Mouse (Mus musculus) CH12.LX (cell line): ENCODE results near the gene Serpinf1. TPM values are rescaled to one million over a fixed set of nuclear protein-coding genes. Genes with fewer than 3 reads are reported as not detected.

Source experiments
- DNase-seq: peaks from one replicate; pipeline ENCODE4 v3.0.0-alpha.2; 2013; ENCODE audit errors: extremely low read depth
- H3K27ac ChIP-seq: 2 replicates; pipeline ENCODE4 v1.5.1; 2012; ENCODE audit warnings: low read depth, mild to moderate bottlenecking, control low read depth, moderate library complexity; ENCODE audit not compliant: insufficient read depth
- H3K27me3 ChIP-seq: replicated peaks from 2 replicates; pipeline ENCODE3; 2012; ENCODE audit warnings: inconsistent platforms
- H3K36me3 ChIP-seq, 2 experiments: replicated peaks in 1 of 2; 2 replicates each; pipeline versions ENCODE3 to v1.6.1; 2012; ENCODE audit warnings: inconsistent platforms in 1 of 2, low read length in 1 of 2, mild to moderate bottlenecking in 1 of 2, mixed read lengths in 1 of 2, moderate library complexity in 1 of 2; ENCODE audit not compliant: control insufficient read depth in 1 of 2, insufficient read depth in 1 of 2
- H3K4me1 ChIP-seq, 2 experiments: 2 replicates each; pipeline ENCODE4 v1.6.1; 2012; ENCODE audit warnings: inconsistent platforms in 1 of 2, moderate library complexity in 1 of 2; ENCODE audit not compliant: insufficient read depth in 2 of 2, control insufficient read depth in 1 of 2
- H3K4me2 ChIP-seq: 2 replicates; pipeline ENCODE4 v1.6.1; 2012; ENCODE audit warnings: low read depth, mild to moderate bottlenecking, control low read depth; ENCODE audit not compliant: poor library complexity, insufficient read depth, severe bottlenecking
- H3K4me3 ChIP-seq, 3 experiments: fragments of 150-350 bp in 1 of 3; sonication (generic) in 1 of 3; replicated peaks in 1 of 3; 2 replicates each; pipeline versions ENCODE3 to v1.5.1; 2011 to 2012; ENCODE audit warnings: low read depth in 2 of 3, low read length in 2 of 3, mild to moderate bottlenecking in 2 of 3, moderate library complexity in 2 of 3, control low read depth in 1 of 3, improper control_type of control experiment in 1 of 3, inconsistent platforms in 1 of 3, mixed read lengths in 1 of 3; ENCODE audit not compliant: poor library complexity in 1 of 3
- H3K79me2 ChIP-seq: replicated peaks from 2 replicates; pipeline ENCODE4 v1.6.1; 2012; ENCODE audit warnings: mild to moderate bottlenecking, moderate library complexity; ENCODE audit not compliant: control insufficient read depth, poor library complexity, insufficient read depth, severe bottlenecking; ENCODE audit errors: extremely low read depth
- H3K9ac ChIP-seq: 2 replicates; pipeline ENCODE4 v1.6.1; 2012; ENCODE audit warnings: low read depth, mild to moderate bottlenecking, control low read depth, moderate library complexity; ENCODE audit not compliant: insufficient read depth
- H3K9me3 ChIP-seq: replicated peaks from 2 replicates; pipeline ENCODE3; 2012; ENCODE audit warnings: low read length, inconsistent platforms, mixed read lengths
- CHD1 ChIP-seq: IDR thresholded peaks from 2 replicates; pipeline ENCODE4 v1.6.1; 2012; ENCODE audit warnings: low read depth, low read length, improper control_type of control experiment, inconsistent platforms
- E2F4 ChIP-seq: IDR thresholded peaks from 2 replicates; pipeline ENCODE4 v1.6.1; 2011; ENCODE audit warnings: low read depth, low read length, improper control_type of control experiment; ENCODE audit not compliant: insufficient replicate concordance
- ETS1 ChIP-seq: conservative IDR thresholded peaks from 2 replicates; pipeline ENCODE4 v1.6.1; 2012; ENCODE audit warnings: low read depth, mild to moderate bottlenecking, inconsistent platforms, low read length, improper control_type of control experiment, moderate library complexity
- GABPA ChIP-seq: IDR thresholded peaks from 2 replicates; pipeline ENCODE4 v1.6.1; 2012; ENCODE audit warnings: low read depth, low read length, improper control_type of control experiment, inconsistent platforms; ENCODE audit not compliant: insufficient replicate concordance
- HCFC1 ChIP-seq: IDR thresholded peaks from 2 replicates; pipeline ENCODE4 v1.6.1; 2012; ENCODE audit warnings: low read depth, mild to moderate bottlenecking, inconsistent platforms, low read length, improper control_type of control experiment
- IRF4 ChIP-seq: IDR thresholded peaks from 2 replicates; pipeline ENCODE4 v1.6.1; 2014; ENCODE audit warnings: low read depth, mild to moderate bottlenecking, inconsistent platforms, low read length, improper control_type of control experiment
- JUND ChIP-seq: conservative IDR thresholded peaks from 2 replicates; pipeline ENCODE4 v1.6.1; 2011; ENCODE audit warnings: low read depth, low read length, improper control_type of control experiment
- KAT2A ChIP-seq: IDR thresholded peaks from 2 replicates; pipeline ENCODE4 v1.6.1; 2012; ENCODE audit warnings: low read length, improper control_type of control experiment, inconsistent platforms; ENCODE audit not compliant: insufficient replicate concordance
- MAZ ChIP-seq: IDR thresholded peaks from 2 replicates; pipeline ENCODE4 v1.6.1; 2012; ENCODE audit warnings: low read depth, mild to moderate bottlenecking, inconsistent platforms, low read length, improper control_type of control experiment, moderate library complexity
- MEF2A ChIP-seq: IDR thresholded peaks from 2 replicates; pipeline ENCODE4 v1.6.1; 2014; ENCODE audit warnings: low read depth, mild to moderate bottlenecking, inconsistent platforms, low read length, improper control_type of control experiment, borderline replicate concordance
- MXI1 ChIP-seq: IDR thresholded peaks from 2 replicates; pipeline ENCODE4 v1.6.1; 2011; ENCODE audit warnings: mild to moderate bottlenecking, low read depth, low read length, improper control_type of control experiment
- MYC ChIP-seq: IDR thresholded peaks from 2 replicates; pipeline ENCODE4 v1.6.1; 2011; ENCODE audit warnings: low read depth, mild to moderate bottlenecking, improper control_type of control experiment, low read length
- NELFE ChIP-seq: IDR thresholded peaks from 2 replicates; pipeline ENCODE4 v1.6.1; 2011; ENCODE audit warnings: low read depth, low read length, improper control_type of control experiment
- POLR2A ChIP-seq: IDR thresholded peaks from 2 replicates; pipeline ENCODE4 v1.6.1; 2011; ENCODE audit warnings: low read depth, mild to moderate bottlenecking, improper control_type of control experiment, low read length
- POLR2AphosphoS2 ChIP-seq: IDR thresholded peaks from 2 replicates; pipeline ENCODE4 v1.6.1; 2011; ENCODE audit warnings: low read depth, low read length, improper control_type of control experiment
- RAD21 ChIP-seq: IDR thresholded peaks from 2 replicates; pipeline ENCODE4 v1.6.1; 2011; ENCODE audit warnings: low read depth, mild to moderate bottlenecking, low read length, improper control_type of control experiment, moderate library complexity
- RCOR1 ChIP-seq: conservative IDR thresholded peaks from 2 replicates; pipeline ENCODE4 v1.6.1; 2012; ENCODE audit warnings: low read depth, mild to moderate bottlenecking, inconsistent platforms, low read length, improper control_type of control experiment
- SIN3A ChIP-seq: IDR thresholded peaks from 2 replicates; pipeline ENCODE4 v1.6.1; 2012; ENCODE audit warnings: low read length, improper control_type of control experiment, inconsistent platforms
- SMC3 ChIP-seq: IDR thresholded peaks from 2 replicates; pipeline ENCODE4 v1.6.1; 2011; ENCODE audit warnings: low read depth, low read length, improper control_type of control experiment
- TBP ChIP-seq: conservative IDR thresholded peaks from 2 replicates; pipeline ENCODE4 v1.6.1; 2011; ENCODE audit warnings: low read depth, low read length, improper control_type of control experiment
- USF2 ChIP-seq: conservative IDR thresholded peaks from 2 replicates; pipeline ENCODE4 v1.6.1; 2011; ENCODE audit warnings: low read depth, low read length, improper control_type of control experiment
- ZMIZ1 ChIP-seq: IDR thresholded peaks from 2 replicates; pipeline ENCODE4 v1.6.1; 2012; ENCODE audit warnings: low read depth, mild to moderate bottlenecking, inconsistent platforms, low read length, improper control_type of control experiment
- dilution Hi-C: fragments of 300-500 bp; cut with MboI; formaldehyde crosslinking; loops from 2 replicates; pipeline ENCODE4 v1.14.3; 2020; ENCODE audit warnings: low sequenced_read_pairs; ENCODE audit not compliant: extremely low pct_unique_long_range_greater_than_20kb, extremely low pct_ligation_motif_present
- in situ Hi-C: fragments of 300-500 bp; cut with MboI; formaldehyde crosslinking; loops from 3 replicates; pipeline ENCODE4 v1.14.3; 2019; ENCODE audit warnings: low sequenced_read_pairs, low pct_ligation_motif_present, low pct_unique_long_range_greater_than_20kb, mixed read lengths
- polyA plus RNA-seq: library from polyadenylated mRNA; unstranded; fragments of >175 nt; gene quantifications from 2 replicates; pipeline ENCODE4 v1.2.1, GENCODE M21; 2012; ENCODE audit warnings: low read depth; ENCODE audit not compliant: insufficient read length
- total RNA-seq, 2 experiments: library from RNA; depleted of rRNA; stranded (reverse); fragments of 300-350 nt in 1 of 2; fragments of >200 nt in 1 of 2; gene quantifications; 2 replicates each; pipeline ENCODE4 v1.2.3; 2012 to 2014

Gene Serpinf1
- total and polyA plus RNA-seq, 3 experiments: 26.0 to 131 (median 56.5) TPM

GRCm38 (mm10) chr11:75452081-75452480 lies 29.6 kb upstream of the Serpinf1 start:
- Histone ChIP-seq H3K9me3 (no peaks in the 10 kb centered on the region), H3K4me3 (no peak overlapping the region), H3K27ac (no peak overlapping the region), H3K4me1 (peaks cover 24 to 72% of the 10 kb centered on the region in 2 experiments), H3K36me3 (peaks cover 40 to 57% of the 10 kb centered on the region in 2 experiments), H3K79me2 (no peaks in the 10 kb centered on the region), H3K4me2 (no peak overlapping the region), H3K9ac (no peak overlapping the region), H3K27me3 (no peaks in the 10 kb centered on the region)
- TF ChIP-seq E2F4: no peak
- TF ChIP-seq IRF4: no peak
- no peak for TF ChIP-seq POLR2AphosphoS2
- TF ChIP-seq MAZ: no peak
- TF ChIP-seq POLR2A: no peak
- TF ChIP-seq JUND: no peak
- no peak for TF ChIP-seq USF2
- no peak for TF ChIP-seq TBP
- no peak for TF ChIP-seq MEF2A
- TF ChIP-seq KAT2A: no peak
- no peak for TF ChIP-seq GABPA
- dilution Hi-C loops (no loop called here), in situ Hi-C loops (no loop called here)
- DNase-seq: no peak

- dilution Hi-C loops (no loop called here), in situ Hi-C loops (no loop called here)
- H3K36me3 ChIP-seq: peaks cover 44 to 69% of the 10 kb centered on the region in 2 experiments
- H3K9me3 ChIP-seq: no peaks in the 10 kb centered on the region
- TF ChIP-seq MXI1 (no peak), RCOR1 (no peak), POLR2AphosphoS2 (no peak), KAT2A (no peak), RAD21 (no peak), SIN3A (no peak), POLR2A (no peak), ZMIZ1 (no peak), SMC3 (no peak), IRF4 (no peak), ETS1 (no peak), CHD1 (no peak), MAZ (no peak), MYC (no peak), NELFE (no peak), USF2 (no peak), HCFC1 (no peak)
- H3K27ac ChIP-seq: no peak overlapping the region
- H3K4me2 ChIP-seq: no peak overlapping the region
- DNase-seq: no peak
- no peaks in the 10 kb centered on the region for H3K79me2 ChIP-seq
- H3K4me1 ChIP-seq: peaks cover 16 to 62% of the 10 kb centered on the region in 2 experiments
- no peak overlapping the region for H3K9ac ChIP-seq
- no peak overlapping the region for H3K4me3 ChIP-seq
- no peaks in the 10 kb centered on the region for H3K27me3 ChIP-seq
Measured at GRCm38 (mm10) chr11:75450936-75451335, 28.4 kb upstream of the Serpinf1 start.
